Mouse (Mus musculus) MEL (cell line): ENCODE data around the gene Nol7. TPM values are rescaled to one million over a fixed set of nuclear protein-coding genes. Genes with fewer than 3 reads are reported as not detected.

Experiments used
- DNase-seq: peaks from one replicate; pipeline ENCODE4 v3.0.0; 2011; ENCODE audit warnings: low read depth, low spot score
- H3K27ac ChIP-seq: 2 replicates; pipeline ENCODE4 v1.5.1; 2012; ENCODE audit warnings: low read depth, mild to moderate bottlenecking, control low read depth, low read length, moderate library complexity; ENCODE audit not compliant: control insufficient read depth
- H3K27me3 ChIP-seq, 2 experiments: fragments of 150-350 bp in 1 of 2; sonication (generic) in 1 of 2; 2 replicates each; pipeline ENCODE4 v1.6.1; 2012; ENCODE audit warnings: low read length in 2 of 2, mild to moderate bottlenecking in 2 of 2, improper control_type of control experiment in 1 of 2, moderate library complexity in 1 of 2; ENCODE audit not compliant: insufficient read depth in 2 of 2, control insufficient read depth in 1 of 2
- H3K36me3 ChIP-seq, 2 experiments: 2 replicates each; pipeline ENCODE4 v1.6.1; 2012 to 2014; ENCODE audit warnings: low read length in 2 of 2, improper control_type of control experiment in 1 of 2, inconsistent platforms in 1 of 2, mild to moderate bottlenecking in 1 of 2; ENCODE audit not compliant: insufficient read depth in 2 of 2, control insufficient read depth in 1 of 2
- H3K4me1 ChIP-seq, 2 experiments: fragments of 150-350 bp in 1 of 2; sonication (generic) in 1 of 2; 2 replicates each; pipeline ENCODE4 v1.6.1; 2012; ENCODE audit warnings: low read length in 2 of 2, improper control_type of control experiment in 1 of 2, mild to moderate bottlenecking in 1 of 2; ENCODE audit not compliant: insufficient read depth in 2 of 2, control insufficient read depth in 1 of 2
- H3K4me3 ChIP-seq, 2 experiments: fragments of 150-350 bp in 1 of 2; sonication (generic) in 1 of 2; 2 replicates each; pipeline ENCODE4 v1.5.1; 2012; ENCODE audit warnings: low read depth in 2 of 2, low read length in 2 of 2, mild to moderate bottlenecking in 2 of 2, moderate library complexity in 2 of 2, control low read depth in 1 of 2, improper control_type of control experiment in 1 of 2; ENCODE audit not compliant: control insufficient read depth in 1 of 2, insufficient read depth in 1 of 2
- H3K79me2 ChIP-seq: 2 replicates; pipeline ENCODE4 v1.6.1; 2012; ENCODE audit warnings: mild to moderate bottlenecking, low read length, moderate library complexity; ENCODE audit not compliant: control insufficient read depth, poor library complexity, insufficient read depth
- H3K9ac ChIP-seq: 2 replicates; pipeline ENCODE4 v1.6.1; 2012; ENCODE audit warnings: low read depth, mild to moderate bottlenecking, control low read depth, low read length, moderate library complexity; ENCODE audit not compliant: control insufficient read depth, poor library complexity, severe bottlenecking
- H3K9me3 ChIP-seq: fragments of 150-350 bp; sonication (generic); replicated peaks from 2 replicates; pipeline ENCODE4 v1.6.1; 2012; ENCODE audit warnings: mild to moderate bottlenecking, low read length, improper control_type of control experiment, moderate library complexity; ENCODE audit not compliant: insufficient read depth
- CHD1 ChIP-seq: IDR thresholded peaks from 2 replicates; pipeline ENCODE4 v1.6.1; 2012; ENCODE audit warnings: low read depth, mild to moderate bottlenecking, inconsistent platforms, low read length, improper control_type of control experiment
- ELF1 ChIP-seq: IDR thresholded peaks from 2 replicates; pipeline ENCODE4 v1.6.1; 2014; ENCODE audit warnings: low read depth, mild to moderate bottlenecking, inconsistent platforms, low read length, improper control_type of control experiment, moderate library complexity
- ETS1 ChIP-seq: IDR thresholded peaks from 2 replicates; pipeline ENCODE4 v1.6.1; 2012; ENCODE audit warnings: low read depth, mild to moderate bottlenecking, inconsistent platforms, low read length, improper control_type of control experiment, moderate library complexity
- JUND ChIP-seq: IDR thresholded peaks from 2 replicates; pipeline ENCODE4 v1.6.1; 2011; ENCODE audit warnings: low read depth, mild to moderate bottlenecking, improper control_type of control experiment, low read length
- KAT2A ChIP-seq: conservative IDR thresholded peaks from 2 replicates; pipeline ENCODE4 v1.6.1; 2012; ENCODE audit warnings: low read depth, low read length, improper control_type of control experiment, inconsistent platforms
- MAFK ChIP-seq: IDR thresholded peaks from 2 replicates; pipeline ENCODE4 v1.6.1; 2011; ENCODE audit warnings: low read depth, mild to moderate bottlenecking, low read length, improper control_type of control experiment, borderline replicate concordance
- MAX ChIP-seq: IDR thresholded peaks from 2 replicates; pipeline ENCODE4 v1.6.1; 2011; ENCODE audit warnings: low read length, improper control_type of control experiment
- MXI1 ChIP-seq: IDR thresholded peaks from 2 replicates; pipeline ENCODE4 v1.6.1; 2011; ENCODE audit warnings: mild to moderate bottlenecking, low read depth, low read length, improper control_type of control experiment
- MYB ChIP-seq: IDR thresholded peaks from 2 replicates; pipeline ENCODE4 v1.6.1; 2011; ENCODE audit warnings: mild to moderate bottlenecking, low read depth, low read length, improper control_type of control experiment
- POLR2AphosphoS2 ChIP-seq: IDR thresholded peaks from 2 replicates; pipeline ENCODE4 v1.6.1; 2011; ENCODE audit warnings: low read length, improper control_type of control experiment
- POLR2AphosphoS5 ChIP-seq: IDR thresholded peaks from 2 replicates; pipeline ENCODE4 v1.6.1; 2012; ENCODE audit warnings: low read depth, borderline replicate concordance, mild to moderate bottlenecking, inconsistent platforms, low read length, moderate library complexity, mixed read lengths
- RCOR1 ChIP-seq: IDR thresholded peaks from 2 replicates; pipeline ENCODE4 v1.6.1; 2012; ENCODE audit warnings: low read depth, mild to moderate bottlenecking, inconsistent platforms, low read length, improper control_type of control experiment
- SMC3 ChIP-seq: IDR thresholded peaks from 2 replicates; pipeline ENCODE4 v1.6.1; 2011; ENCODE audit warnings: low read depth, low read length, improper control_type of control experiment
- TBP ChIP-seq: IDR thresholded peaks from 2 replicates; pipeline ENCODE4 v1.8.0; 2011; ENCODE audit warnings: low read depth, low read length, improper control_type of control experiment
- UBTF ChIP-seq: IDR thresholded peaks from 2 replicates; pipeline ENCODE4 v1.6.1; 2012; ENCODE audit warnings: low read depth, mild to moderate bottlenecking, inconsistent platforms, low read length, improper control_type of control experiment, moderate library complexity, borderline replicate concordance; ENCODE audit not compliant: insufficient read depth
- ZKSCAN1 ChIP-seq: IDR thresholded peaks from 2 replicates; pipeline ENCODE4 v1.6.1; 2012; ENCODE audit warnings: low read depth, mild to moderate bottlenecking, inconsistent platforms, low read length, improper control_type of control experiment, moderate library complexity
- ZMIZ1 ChIP-seq: IDR thresholded peaks from 2 replicates; pipeline ENCODE4 v1.6.1; 2012; ENCODE audit warnings: low read depth, mild to moderate bottlenecking, inconsistent platforms, low read length, improper control_type of control experiment, moderate library complexity
- ZNF384 ChIP-seq: IDR thresholded peaks from 2 replicates; pipeline ENCODE4 v1.6.1; 2012; ENCODE audit warnings: low read depth, mild to moderate bottlenecking, inconsistent platforms, low read length, improper control_type of control experiment
- polyA plus RNA-seq, 2 experiments: library from polyadenylated mRNA; stranded (reverse) in 1 of 2; unstranded in 1 of 2; fragments of >175 nt in 1 of 2; fragments of >200 nt in 1 of 2; gene quantifications; 2 replicates each; pipeline versions ENCODE4 v1.2.1 to v1.2.4; 2012; ENCODE audit warnings: low replicate concordance in 2 of 2, low read depth in 1 of 2; ENCODE audit not compliant: insufficient read length in 2 of 2, insufficient read depth in 1 of 2, missing spikeins in 1 of 2
- total RNA-seq: library from RNA; depleted of rRNA; stranded (reverse); fragments of 300-350 nt; gene quantifications from 2 replicates; pipeline ENCODE4 v1.2.3, GENCODE M21; 2012; rRNA removed

Nol7 gene
- total and polyA plus RNA-seq, 3 experiments, result 157 to 253 (median 186) TPM

DNA sequence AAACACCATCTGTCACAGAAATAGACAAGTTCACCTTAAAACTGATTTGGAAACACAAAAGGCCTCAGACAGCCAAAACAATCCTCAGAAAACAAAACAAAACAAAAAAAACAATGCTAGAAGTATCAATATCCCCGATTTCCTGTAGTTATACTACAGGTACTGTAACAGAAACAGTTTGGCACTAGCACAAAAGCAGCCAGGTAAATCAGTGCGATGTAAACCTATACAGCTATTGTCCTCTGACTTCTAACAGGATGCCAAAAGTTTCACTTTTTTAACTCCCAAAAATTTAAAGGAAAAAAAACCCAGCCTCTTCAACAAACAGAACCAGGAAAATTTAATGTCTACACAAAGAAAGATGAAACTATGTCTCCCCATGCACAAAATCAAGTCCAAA lies 54.0 kb downstream of the Nol7 start (continued):
- no peak for TF ChIP-seq CHD1

DNA sequence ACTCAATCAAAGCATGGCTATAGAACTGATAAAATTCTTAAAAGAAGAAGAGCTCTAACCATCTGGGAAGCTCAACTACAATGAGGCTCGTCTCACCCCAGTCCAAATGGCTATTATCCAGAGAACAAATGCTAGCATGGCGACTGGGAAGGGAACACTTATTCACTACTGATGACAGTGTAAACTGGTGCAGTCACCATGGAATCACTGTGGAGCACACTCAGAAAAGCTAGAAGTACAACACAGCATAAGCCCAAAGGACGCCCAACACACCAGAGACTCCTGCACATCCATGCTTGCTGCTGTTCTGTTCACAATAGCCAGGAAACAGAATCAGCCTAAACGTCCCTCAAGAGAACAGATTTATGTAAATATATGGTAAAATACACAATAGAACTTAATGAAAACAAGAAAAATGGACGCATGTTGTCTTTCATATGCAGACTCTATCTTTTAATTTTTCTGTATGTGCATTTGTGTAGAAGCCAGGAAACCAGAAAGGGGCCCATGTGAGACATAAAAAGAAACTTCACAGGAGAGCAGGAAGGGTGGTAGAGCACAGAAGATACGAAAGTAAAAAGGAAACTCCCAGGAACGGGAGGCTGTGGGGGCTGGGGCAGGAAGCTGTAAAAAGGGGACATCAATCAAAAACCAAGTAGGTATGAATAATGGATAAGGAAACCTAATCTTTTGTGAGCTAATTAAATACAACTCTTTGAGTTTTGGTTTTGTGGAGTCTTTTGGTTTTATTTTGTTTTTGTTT lies 54.8 kb downstream of the Nol7 start:
- no peak for DNase-seq
- H3K9me3 ChIP-seq, result no peaks in the 10 kb centered on the region

DNA sequence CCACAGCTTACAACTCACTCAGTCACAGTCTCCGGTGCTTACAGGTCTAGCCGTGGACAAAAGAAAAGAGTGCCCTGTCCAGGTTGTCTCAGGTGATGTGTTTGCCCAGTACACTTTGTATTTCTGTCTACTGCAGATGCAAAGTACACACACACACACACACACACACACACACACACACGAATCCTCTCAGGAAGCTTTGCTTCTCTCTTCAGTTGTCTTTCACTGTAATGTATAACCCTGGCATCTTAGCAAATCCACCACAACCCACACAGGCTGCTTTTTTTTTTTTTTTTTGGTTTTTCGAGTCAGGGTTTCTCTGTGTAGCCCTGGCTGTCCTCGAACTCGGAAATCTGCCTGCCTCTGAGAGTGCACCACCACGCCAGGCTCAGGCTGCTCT lies 56.2 kb downstream of the Nol7 start:
- H3K4me1 ChIP-seq, result peaks cover 0 to 2% of the 10 kb centered on the region in 2 experiments; a peak in 2 of 4 replicates
- peaks cover 18% of the 10 kb centered on the region for H3K79me2 ChIP-seq
- DNase-seq, result no peak

More for the DNA sequence above, 54.8 kb downstream of the Nol7 start:
- peaks cover 0 to 2% of the 10 kb centered on the region in 2 experiments; a peak in 2 of 4 replicates for H3K4me1 ChIP-seq
- H3K79me2 ChIP-seq, result peaks cover 19% of the 10 kb centered on the region
- TF ChIP-seq JUND (no peak), MYB (no peak), POLR2AphosphoS5 (no peak), MXI1 (no peak), MAFK (no peak), RCOR1 (no peak), ZKSCAN1 (no peak), CHD1 (no peak), ZNF384 (no peak), SMC3 (no peak), TBP (no peak), ELF1 (no peak)
- TF ChIP-seq, all 39 proteins: peak for 0
- peaks cover 0 to 11% of the 10 kb centered on the region in 2 experiments; a peak in 3 of 4 replicates for H3K36me3 ChIP-seq
- H3K27ac ChIP-seq, result no peak overlapping the region
- H3K27me3 ChIP-seq, result no peaks in the 10 kb centered on the region
- H3K4me3 ChIP-seq, result no peak overlapping the region
- H3K9ac ChIP-seq, result no peak overlapping the region

More for the DNA sequence above, 56.2 kb downstream of the Nol7 start:
- Histone ChIP-seq H3K27me3 (no peaks in the 10 kb centered on the region), H3K9ac (no peak overlapping the region), H3K4me3 (no peak overlapping the region), H3K27ac (no peak overlapping the region), H3K36me3 (peaks cover 0 to 10% of the 10 kb centered on the region in 2 experiments; a peak in 3 of 4 replicates)
- no peak for TF ChIP-seq MAX
- TF ChIP-seq MXI1, result no peak
- no peak for TF ChIP-seq ETS1
- no peak for TF ChIP-seq KAT2A
- TF ChIP-seq UBTF, result no peak
- no peak for TF ChIP-seq ZMIZ1
- TF ChIP-seq ZNF384, result no peak
- no peak for TF ChIP-seq POLR2AphosphoS2
- TF ChIP-seq, all 39 proteins: peak for 0
- H3K9me3 ChIP-seq, result no peaks in the 10 kb centered on the region

Other genes starting within 250 kb of the Nol7 start
- gene Tbc1d7, start 226.9 kb upstream of the Nol7 start, total RNA-seq, result 11.6 and 12.0 TPM in 2 replicates
- gene Tbc1d7, start 226.9 kb upstream of the Nol7 start, polyA plus RNA-seq, result 10 to 100 TPM in 1 of 2 experiments, not detected in 1; 29.4 TPM
- gene Gfod1, start 94.2 kb upstream of the Nol7 start, total RNA-seq, result 0.27 and 0.62 TPM in 2 replicates
- gene Gfod1, start 94.2 kb upstream of the Nol7 start, polyA plus RNA-seq, result under 1 TPM in 1 of 2 experiments, not detected in 1; 0.93 TPM
- gene Sirt5, start 32.9 kb upstream of the Nol7 start, total RNA-seq, result 7.6 and 8.2 TPM in 2 replicates
- 10 to 100 TPM in 1 of 2 experiments, not detected in 1; 10.6 TPM for gene Sirt5, start 32.9 kb upstream of the Nol7 start, polyA plus RNA-seq
- 17.1 and 17.3 TPM in 2 replicates for gene Ranbp9, start 82.9 kb downstream of the Nol7 start, total RNA-seq
- gene Ranbp9, start 82.9 kb downstream of the Nol7 start, polyA plus RNA-seq, result 10 to 100 TPM in 1 of 2 experiments, not detected in 1; 25.9 TPM
- gene Mcur1, start 161.8 kb downstream of the Nol7 start, total RNA-seq, result 7.6 and 8.4 TPM in 2 replicates
- gene Mcur1, start 161.8 kb downstream of the Nol7 start, polyA plus RNA-seq, result 10 to 100 TPM in 1 of 2 experiments, not detected in 1; 19.7 TPM
- 0.04 TPM in 1 of 2 replicates, not detected in the other for gene Rnf182, start 217.3 kb downstream of the Nol7 start, total RNA-seq
- gene Rnf182, start 217.3 kb downstream of the Nol7 start, polyA plus RNA-seq, result not detected